Mouse (Mus musculus) left cerebral cortex, postnatal 14 days (tissue): ENCODE measurements around the gene Ndst2. TPM values are rescaled to one million over a fixed set of nuclear protein-coding genes. Genes with fewer than 3 reads are reported as not detected.
A peak's percentile ranks its signal among the peaks of the same experiment; 100 is the strongest.

Source experiments
- DNase-seq, 2 experiments: peaks; one replicate each; pipeline ENCODE4 v3.0.0; 2021 to 2022; ENCODE audit warnings: low spot score in 2 of 2, mixed read lengths in 1 of 2
- intact Hi-C: fragments of 180-260 bp; cut with DNase I; formaldehyde crosslinking; loops from one replicate; pipeline ENCODE4 v1.15.1; 2025
- microRNA-seq, 2 experiments: library from miRNA; unstranded; fragments of <30 nt; microRNA quantifications; one replicate each; pipeline ENCODE4 v1.2.0; 2022
- total RNA-seq, 2 experiments: library from RNA; stranded (reverse); gene quantifications; 2 replicates each; pipeline ENCODE4 v1.2.3; 2021

Ndst2 gene
- total RNA-seq, 2 experiments from 2014 or later = 14.5 to 17.5 TPM

DNA sequence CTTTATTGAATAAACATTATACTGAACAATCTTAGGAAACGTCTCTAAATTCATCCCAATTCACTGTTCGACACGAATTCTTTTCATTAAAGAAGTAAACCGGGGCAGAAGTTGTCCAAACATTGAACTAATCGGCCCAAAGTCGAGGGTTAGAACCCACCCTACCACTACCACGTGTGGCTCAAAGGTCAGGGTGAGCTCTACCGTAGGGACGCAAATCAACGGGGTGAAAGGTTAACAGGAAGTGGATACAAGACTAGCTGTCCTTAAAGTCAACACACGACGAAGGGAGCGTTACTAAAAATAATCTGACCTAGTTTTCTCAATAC lies 60.7 kb downstream of the Ndst2 start:
- intact Hi-C loops = no loop called here
- DNase-seq = peak in 1 of 2 experiments; percentile 52

Small RNA genes within 50 kb of the gene (microRNA-seq; reads per million reads assigned to microRNA genes)
- 0.26 to 0.67 reads per million in 2 experiments for gene Mir6946

Other genes starting within 250 kb of the Ndst2 start
- 1 to 10 TPM in 1 of 2 experiments, under 1 TPM in 1; 0.59 to 1.0 TPM for gene Mss51, start 237.7 kb downstream of the Ndst2 start, total RNA-seq
- gene Ppp3cb, start 188.0 kb downstream of the Ndst2 start, total RNA-seq = 100 to 1,000 TPM; 387 to 395 TPM
- 10 to 100 TPM; 29.7 to 35.7 TPM for gene Usp54, start 93.5 kb downstream of the Ndst2 start, total RNA-seq
- not detected for gene Myoz1, start 78.0 kb downstream of the Ndst2 start, total RNA-seq
- gene Synpo2l, start 66.2 kb downstream of the Ndst2 start, total RNA-seq = under 1 TPM; 0.47 to 0.64 TPM
- gene Sec24c, start 60.3 kb downstream of the Ndst2 start, total RNA-seq = 100 to 1,000 TPM in 1 of 2 experiments, 10 to 100 TPM in 1; 87.8 to 109 TPM
- 10 to 100 TPM; 19.3 to 20.1 TPM for gene Fut11, start 39.6 kb downstream of the Ndst2 start, total RNA-seq
- 10 to 100 TPM; 49.9 to 53.9 TPM for gene Chchd1, start 31.6 kb downstream of the Ndst2 start, total RNA-seq
- gene Zswim8, start 27.0 kb downstream of the Ndst2 start, total RNA-seq = 100 to 1,000 TPM; 136 to 142 TPM
- 100 to 1,000 TPM; 305 to 316 TPM for gene Camk2g, start 59.5 kb upstream of the Ndst2 start, total RNA-seq
- 1 to 10 TPM; 7.4 to 7.7 TPM for gene Plau, start 102.1 kb upstream of the Ndst2 start, total RNA-seq
- gene Vcl, start 194.8 kb upstream of the Ndst2 start, total RNA-seq = 10 to 100 TPM; 27.9 to 28.7 TPM